Mouse (Mus musculus) cerebellum, adult 2 months (tissue): ENCODE data around the gene Fyn.

ENCODE experiments used
- CTCF ChIP-seq: fragments of 200-500 bp; IDR thresholded peaks from 2 replicates; pipeline ENCODE4 v1.5.1; 2011; ENCODE audit warnings: low read depth, mild to moderate bottlenecking, control low read depth, low read length, moderate library complexity, borderline replicate concordance; ENCODE audit not compliant: insufficient read depth
- POLR2A ChIP-seq: fragments of 200-500 bp; IDR thresholded peaks from 2 replicates; pipeline ENCODE4 v1.6.1; 2011; ENCODE audit warnings: low read length, control low read depth, borderline replicate concordance; ENCODE audit not compliant: insufficient read depth

DNA sequence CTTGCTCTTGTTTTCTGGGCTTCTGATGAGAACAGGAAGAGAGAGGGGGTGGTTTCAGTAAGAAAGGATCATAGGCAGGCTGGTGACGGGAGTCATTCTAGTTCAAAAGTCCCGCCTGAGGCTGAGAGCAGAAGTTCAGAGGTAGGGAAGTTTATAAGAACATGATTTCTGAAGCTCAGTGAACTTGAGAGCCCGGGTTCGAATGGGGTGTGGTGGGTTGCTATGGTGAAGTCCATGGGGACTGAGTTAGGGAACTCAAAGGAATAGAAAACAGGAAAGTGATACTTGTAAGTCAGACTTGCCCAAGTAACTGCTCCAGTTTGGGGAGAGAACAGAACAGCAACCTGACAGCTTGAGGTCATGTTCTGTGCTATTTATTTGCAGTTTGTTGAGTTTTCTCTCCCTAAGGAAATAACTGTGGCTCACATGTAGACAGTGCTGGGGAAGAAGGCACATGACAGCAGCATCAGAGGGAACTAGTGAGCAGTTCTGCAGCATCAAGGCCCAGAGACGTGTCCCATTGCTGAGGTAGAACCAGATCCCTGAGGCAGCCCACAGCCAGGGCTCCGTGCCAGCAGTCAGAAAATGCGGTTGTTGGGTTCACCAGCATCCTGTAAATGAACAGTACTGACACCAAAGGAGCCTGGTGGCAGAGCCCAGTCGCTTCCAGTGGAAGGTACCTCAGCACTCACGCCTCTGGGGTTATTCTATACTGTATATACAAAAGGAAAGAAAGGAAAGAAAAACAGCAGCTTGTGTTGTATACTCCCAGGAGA is 52.4 kb downstream of the Fyn start:
- TF ChIP-seq POLR2A (no peak), CTCF (no peak)
